Mouse (Mus musculus) regulatory T cell (primary cell): ENCODE measurements at regions not wholly inside any gene's neighbourhood (a gene's known extent, or its start where the extent isn't known, plus 50 kb on each side); places are given as distances from the start of the nearest gene placed in this dataset.

ENCODE experiments used
- in situ Hi-C: fragments of 300-600 bp; cut with MboI, MseI; formaldehyde crosslinking; loops from one replicate; pipeline ENCODE4 v1.15.1; 2025; ENCODE audit warnings: high pct_unique_total_duplicates

DNA sequence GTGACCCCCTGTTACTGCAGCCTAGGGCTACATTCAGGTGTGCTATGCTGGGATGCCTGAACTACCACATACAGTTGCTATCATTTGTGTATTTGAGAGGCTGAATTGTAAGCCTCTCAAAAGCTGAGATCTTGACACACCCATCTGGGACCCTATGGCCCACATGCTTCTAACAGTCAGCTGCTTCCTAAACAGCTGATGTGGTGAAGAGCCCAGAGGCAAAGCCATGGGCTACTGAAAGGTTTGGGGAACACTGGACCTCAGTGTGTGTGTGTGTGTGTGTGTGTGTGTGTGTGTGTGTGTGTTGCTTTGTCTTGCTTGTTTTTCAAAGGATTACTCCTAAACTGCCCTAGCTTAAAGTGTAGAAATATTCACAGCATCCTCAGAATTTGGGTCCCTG is 75.0 kb downstream of the Lbh start:
- in situ Hi-C loops: no loop called here

DNA sequence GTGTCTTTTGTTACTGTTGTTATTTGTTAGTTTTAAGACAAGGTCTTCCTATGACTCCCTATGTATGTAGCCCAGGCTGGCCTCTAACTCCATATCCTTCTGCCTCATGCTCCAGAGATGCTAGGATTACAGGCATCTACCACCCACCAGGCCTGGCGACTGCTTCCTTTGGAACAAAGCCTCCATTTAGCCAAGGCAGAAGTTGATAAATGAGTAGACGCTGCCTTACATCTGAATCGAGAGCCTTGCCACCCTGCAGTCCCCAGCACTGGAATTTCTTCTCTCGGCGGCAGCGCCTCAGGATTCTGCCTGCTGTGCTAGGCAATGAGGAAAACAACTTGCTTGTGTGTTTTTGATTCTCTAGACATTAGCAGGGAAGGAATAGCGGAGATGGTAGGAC is 75.5 kb downstream of the Lbh start:
- in situ Hi-C loops: no loop called here

DNA sequence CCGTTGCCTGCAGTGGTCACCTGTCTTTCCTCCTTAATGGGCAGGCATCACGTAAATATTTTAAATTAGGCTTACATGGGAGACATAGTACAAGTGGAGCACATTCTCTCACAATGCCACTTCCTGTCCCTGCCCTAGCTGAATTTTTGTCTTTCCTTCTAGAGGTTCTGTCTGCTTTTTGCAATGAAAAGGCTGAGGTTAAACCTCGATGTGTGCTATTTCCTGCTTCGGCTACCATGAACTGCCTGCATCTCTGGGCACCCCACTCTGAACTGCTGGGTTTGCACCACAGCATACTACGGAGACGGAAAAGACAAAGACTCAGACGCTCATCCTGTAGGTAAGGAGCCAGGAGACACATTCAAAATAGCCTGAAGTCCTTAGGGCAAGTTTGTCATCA is 78.4 kb downstream of the Lbh start:
- in situ Hi-C loops: no loop called here

DNA sequence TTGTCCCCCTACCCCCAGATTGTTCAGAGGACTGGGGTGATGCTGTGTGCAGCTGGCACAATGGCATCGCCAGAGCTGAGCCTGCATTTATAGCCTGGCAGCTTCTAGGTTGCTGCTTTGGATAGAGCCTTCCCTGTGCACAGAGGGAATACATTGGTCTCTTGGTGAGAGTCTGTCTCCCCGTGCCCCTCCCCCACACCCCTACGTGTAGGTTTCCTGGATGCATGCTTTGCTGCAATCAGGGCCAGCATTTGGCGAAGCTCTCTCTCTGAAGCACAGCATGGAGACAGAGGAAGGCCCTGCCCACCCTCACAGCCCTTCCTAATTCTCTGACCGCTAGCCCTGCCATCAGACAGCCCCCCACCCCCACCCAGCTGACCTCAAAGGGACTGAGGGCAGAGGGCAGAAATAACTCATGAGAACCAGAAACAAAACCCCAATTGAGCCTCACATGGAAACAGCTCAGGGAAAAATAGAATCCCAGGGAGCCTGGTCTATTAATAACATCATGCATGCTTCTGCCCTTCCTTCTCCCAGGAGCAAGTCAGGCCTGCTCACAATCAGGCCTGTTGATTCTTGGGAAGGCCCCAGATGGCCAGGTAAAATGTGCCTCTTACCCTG is 79.3 kb downstream of the Lbh start:
- in situ Hi-C loops: no loop called here

DNA sequence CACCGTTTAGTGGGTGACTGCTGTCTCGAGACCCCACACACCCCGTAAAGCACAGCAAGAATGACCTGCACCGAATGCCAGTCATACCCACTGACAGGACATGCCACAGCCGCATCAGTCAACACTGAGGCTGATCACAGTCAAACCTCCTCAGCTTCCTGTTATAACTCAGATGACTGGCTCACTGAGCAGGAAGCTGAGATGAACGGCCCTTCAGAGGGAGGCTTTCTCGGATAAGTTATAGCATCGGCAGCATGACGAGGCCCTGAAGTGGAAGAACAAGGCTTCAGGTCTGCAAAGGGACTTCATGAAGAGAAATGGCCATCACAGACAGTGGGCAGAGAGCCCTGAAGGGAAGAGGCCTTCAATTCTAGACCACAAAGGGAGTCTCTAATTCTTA is 87.0 kb downstream of the Lbh start:
- in situ Hi-C loops: no loop called here

DNA sequence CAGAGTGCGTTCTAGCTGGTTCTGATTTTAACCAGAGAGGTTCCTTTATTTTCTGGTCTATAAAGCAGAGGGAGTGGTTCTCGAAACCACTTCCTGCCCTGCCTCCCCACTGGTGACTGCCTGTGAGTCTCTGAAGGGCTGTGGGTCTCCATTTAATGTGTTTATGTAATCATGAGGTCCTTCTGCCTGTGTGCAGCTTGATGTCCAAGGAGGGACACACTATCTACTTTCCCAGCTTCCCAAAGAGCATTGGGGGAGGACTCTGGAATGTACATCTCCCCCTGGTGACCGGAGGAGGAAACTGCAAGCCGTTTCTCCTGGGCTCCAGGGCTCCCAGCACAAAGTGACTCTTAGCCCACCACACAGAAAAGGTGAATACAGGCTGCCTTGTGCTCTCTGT is 90.8 kb downstream of the Lbh start:
- in situ Hi-C loops: no loop called here

DNA sequence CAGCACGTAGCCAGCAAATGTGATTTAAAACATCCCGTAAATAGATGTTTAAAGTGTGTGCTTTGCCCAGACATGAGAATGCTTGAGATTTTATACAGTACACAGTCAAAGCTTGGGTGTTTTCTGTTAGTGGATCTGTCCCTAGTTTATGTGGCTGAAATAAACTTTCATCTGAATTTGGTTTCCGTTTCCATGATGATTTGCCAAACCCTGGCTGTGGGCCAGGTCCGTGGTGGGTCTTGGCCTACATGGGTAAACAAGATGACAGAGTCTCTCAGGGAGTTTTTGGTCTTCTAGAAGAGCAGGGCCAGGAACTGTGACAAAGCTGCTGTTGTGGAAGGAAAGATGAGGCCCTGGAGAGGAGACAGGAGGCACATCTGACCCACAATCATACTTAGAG is 91.9 kb downstream of the Lbh start:
- in situ Hi-C loops: no loop called here

DNA sequence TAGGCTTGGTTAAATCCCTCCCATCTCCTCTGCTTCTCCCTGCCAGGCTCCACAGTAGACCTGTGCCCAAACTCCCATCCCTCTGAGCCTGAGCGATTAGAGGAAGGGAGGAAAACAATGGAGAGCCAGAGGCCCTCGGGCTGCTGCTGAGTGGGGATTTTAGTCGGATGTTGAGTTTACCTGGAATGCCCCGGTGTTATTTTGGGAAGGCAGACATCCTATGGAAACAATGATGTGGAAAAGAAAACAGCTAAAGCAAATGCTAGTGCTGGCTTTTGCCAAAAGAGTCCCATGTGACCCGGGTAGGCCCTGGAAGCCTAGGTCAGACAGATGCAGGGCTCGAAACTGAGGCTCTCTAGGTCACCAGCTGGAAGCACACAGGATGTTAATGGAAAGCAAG is 94.3 kb downstream of the Lbh start:
- in situ Hi-C loops: no loop called here

DNA sequence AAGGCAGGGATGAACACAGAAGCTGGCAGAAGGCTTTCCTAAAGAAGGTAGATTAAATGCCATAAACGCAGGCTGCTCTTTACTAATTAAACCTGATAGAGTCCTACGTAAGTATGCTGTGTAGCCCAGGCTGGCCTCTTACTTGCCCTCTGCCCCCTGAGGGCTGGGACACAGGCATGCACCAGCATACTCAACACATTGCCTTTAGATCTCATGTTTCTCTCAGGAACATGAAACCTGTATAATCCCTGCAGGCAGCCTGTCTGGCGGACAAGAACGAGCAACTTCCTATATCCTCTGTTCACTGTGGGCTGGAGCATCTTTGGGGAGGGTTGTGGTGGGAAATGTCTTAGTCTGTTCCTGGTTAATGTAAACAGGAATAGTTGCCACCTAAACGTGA is 94.8 kb upstream of the Lclat1 start:
- in situ Hi-C loops: no loop called here

DNA sequence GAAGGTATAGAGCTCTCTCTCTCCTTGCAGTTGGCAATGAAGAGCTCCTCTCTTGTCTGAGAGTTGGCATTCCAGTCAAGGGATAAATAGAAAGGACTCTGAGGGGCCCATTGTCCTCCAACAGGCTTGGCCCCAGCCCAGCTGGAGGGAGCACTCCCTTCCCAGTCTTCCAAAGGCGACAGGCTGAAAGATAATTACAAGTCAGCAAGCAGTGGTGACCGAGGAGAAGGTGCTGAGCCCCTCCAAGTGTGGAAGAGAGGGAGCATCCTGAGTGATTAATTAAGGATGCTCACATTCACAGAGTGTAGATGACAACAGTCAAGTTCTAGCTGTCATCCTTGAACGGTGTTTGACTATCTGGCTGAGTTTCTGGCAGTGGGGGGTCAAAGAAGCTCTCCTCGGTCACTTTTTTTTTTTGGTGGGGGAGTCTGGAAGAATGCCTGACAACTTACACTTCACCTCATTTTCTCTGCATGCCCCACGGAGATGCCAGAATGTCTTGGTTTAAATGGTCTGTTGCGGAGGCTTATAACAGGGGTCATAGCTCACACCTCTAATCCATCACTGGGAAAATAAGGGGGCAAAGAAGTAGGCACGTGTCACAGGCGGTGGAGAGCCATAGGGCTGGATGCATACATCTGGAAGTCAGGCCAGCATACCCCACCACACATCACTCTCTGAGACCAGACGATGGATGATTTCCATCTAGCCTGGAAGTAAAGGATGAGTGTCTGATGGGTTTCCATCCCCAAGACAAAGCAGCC is 93.5 kb upstream of the Lclat1 start:
- in situ Hi-C loops: no loop called here

DNA sequence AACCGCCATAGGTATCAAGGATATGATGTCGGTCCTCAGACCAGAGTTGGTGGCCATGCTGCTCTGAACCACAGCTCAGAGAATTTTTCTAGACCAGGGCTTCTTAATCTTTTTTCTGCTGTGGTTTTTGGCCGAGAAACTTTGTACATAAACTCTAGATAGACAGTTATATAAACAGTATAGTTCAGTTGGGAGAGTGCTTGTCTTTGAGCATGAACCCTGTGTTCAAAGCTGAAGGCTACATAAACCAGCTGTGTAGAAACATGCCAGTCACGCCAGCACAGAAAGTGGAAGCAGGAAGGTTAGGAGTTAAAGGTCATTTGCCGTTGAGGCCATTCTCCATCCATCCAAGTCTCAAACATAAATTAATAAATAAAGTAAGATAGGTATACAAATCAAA is 90.6 kb upstream of the Lclat1 start:
- in situ Hi-C loops: no loop called here

DNA sequence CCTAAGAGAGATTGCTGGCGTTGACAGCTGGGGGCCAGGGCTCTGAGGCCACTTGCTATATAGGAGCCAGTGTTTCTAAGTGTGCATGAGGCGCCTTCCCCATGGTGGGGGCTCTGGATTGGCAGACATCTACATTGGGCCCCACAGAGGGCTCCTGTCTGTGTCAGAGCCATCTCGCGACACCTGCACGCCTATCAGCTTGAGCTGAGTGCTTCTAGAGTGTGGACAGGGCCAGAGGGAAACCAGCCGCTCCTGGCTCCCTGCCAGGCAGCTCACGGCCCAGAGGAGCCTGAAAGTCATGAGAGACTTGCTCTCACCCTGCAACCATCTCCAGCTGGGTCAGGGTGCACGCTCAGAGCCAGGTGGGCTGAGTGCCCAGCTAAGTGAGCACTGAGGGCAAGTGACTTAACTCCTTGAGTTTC is 85.1 kb upstream of the Lclat1 start:
- in situ Hi-C loops: no loop called here

DNA sequence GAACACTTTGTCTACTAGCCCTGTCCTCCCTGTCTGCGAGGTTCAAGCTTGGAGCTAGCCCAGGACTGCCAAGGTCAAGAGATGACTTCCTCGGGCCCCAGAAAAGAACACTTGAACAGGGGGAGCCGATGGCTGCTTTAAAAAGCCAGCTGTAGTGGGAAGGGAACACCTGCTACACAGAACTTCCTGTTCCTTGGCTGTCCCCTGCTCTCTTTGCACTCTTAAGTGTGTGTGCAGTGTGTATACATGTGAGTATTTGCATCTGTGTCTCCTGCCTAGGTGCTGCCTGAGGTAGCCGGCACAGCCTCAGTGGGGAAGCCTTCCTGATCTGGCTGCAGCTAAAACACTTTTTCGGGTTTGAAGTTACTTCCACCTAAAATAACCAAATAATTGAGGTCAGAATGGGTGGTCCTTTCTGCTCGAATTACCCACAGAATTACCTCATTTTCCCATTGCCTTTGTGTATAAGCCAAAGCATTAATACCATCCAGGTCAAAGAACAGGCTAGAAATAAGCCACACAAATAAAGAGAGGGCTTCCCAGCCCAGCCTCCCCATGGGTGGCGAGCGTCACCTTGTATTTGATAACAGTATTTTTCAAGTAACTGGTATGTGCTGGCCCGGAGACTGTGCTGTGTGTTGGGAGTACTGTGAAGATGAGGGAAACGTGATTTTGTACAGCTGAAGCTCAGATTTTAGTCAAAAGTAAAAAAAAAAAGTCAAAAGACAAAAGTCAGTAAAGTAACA is 84.2 kb upstream of the Lclat1 start:
- in situ Hi-C loops: no loop called here

DNA sequence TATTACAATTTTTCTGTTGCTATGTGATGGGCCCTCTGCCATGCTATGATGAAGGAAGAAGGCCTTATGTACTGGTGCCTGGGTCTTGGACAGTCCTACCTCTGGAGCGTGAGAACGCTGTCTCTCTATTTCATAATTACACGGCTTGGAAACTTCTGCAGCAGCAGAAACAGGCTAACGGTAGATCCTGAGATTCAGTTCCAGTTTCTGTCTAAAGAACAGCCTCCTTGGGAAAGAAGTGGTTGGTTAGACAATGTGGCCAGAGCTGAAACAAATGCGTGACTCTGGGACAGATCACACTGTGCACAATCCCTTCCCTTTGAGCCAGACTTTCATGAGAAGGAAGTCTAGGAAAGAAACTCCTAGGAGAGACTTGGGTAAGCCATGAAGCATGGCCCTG is 80.7 kb upstream of the Lclat1 start:
- in situ Hi-C loops: loop anchor here (25.0 kb wide), 1 partner anchor 1990 kb away; no protein-coding TSS in a partner anchor

DNA sequence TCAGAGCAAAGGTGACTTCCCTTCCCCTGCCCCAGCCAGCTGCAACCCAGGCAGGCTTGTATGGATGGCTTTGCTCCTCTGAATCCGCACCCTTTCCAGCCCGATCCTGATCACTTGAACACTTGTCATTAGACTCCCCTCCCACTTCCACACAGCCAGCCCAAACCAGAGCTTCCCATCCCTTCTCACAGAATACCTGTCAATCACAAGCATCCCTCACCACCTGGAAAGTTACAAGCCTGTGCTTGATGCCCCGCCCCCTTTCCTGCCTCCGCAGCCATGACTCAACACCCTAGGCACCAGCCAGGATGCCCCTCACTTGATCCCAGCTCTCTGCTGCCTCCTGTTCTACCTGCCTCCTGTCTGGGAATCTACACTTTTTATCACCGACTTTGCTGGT is 76.0 kb upstream of the Lclat1 start:
- in situ Hi-C loops: loop anchor here (5.0 to 25.0 kb wide), 2 partner anchors 51 to 1994 kb away; no protein-coding TSS in a partner anchor

DNA sequence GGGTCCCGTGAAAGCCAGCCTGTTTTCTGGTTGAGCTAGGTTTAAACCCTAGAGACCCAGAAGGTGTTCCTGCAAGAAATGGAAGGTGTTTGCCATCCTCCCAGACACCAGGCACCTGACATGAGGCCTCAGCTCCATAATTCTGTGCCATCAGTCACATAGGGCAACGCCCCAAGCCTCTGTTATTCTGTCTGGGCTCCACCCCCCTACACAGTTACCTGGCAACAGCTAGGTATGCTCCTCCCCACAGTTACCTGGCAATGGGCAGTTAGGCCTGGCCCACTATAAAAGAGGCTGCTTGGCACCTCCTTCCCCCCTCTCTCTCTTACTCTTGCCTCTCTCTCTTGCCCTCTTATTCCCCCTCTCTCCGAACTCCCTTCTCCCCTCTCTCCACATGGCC is 75.5 kb upstream of the Lclat1 start:
- in situ Hi-C loops: loop anchor here (5.0 to 25.0 kb wide), 2 partner anchors 50 to 1995 kb away; no protein-coding TSS in a partner anchor

DNA sequence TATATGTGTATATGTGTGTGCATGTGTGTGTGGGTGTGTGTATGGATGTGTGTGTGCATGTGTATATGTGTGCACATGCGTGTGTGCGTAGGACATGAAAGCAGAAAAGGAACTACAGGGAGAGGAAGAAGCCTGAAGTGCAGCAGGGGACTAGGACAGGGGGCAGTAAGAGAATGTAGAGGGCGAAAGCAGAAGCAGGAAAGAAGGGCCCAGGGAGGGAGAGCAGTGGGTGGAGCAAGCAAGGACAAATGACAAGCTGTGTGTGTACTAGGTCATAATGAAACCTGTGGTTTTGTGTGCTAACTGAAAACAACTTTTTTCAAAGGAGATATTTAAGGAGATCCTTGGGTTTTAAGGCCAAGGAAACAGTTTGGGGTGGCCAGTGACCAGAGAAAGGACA is 73.4 kb upstream of the Lclat1 start:
- in situ Hi-C loops: loop anchor here (5.0 to 25.0 kb wide), 2 partner anchors 48 to 1997 kb away; no protein-coding TSS in a partner anchor

DNA sequence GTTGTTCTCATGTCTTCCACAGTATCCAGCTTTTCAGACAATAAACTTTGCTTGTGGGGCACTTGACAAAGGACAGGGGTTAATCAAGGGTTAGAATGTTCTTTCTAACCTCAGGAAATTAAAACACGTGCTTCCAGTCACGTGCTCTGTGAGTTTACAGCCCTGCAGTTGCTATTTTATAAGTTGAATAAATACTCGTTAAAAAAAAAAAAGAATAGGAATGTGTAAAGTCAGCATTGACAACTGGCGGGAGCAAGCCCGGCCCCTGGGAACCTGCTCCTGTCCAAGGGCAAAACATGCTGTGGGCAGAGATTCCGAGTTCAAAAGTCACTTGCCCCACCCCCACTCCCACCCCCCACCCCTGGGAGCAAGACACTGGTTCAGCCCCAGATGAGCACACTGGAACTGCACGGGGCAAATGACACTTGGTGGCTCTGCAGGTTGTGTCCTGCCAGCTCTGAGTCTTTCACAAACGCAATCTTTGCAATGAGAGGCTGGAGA is 72.8 kb upstream of the Lclat1 start:
- in situ Hi-C loops: loop anchor here (5.0 to 25.0 kb wide), 2 partner anchors 47 to 1998 kb away; no protein-coding TSS in a partner anchor

DNA sequence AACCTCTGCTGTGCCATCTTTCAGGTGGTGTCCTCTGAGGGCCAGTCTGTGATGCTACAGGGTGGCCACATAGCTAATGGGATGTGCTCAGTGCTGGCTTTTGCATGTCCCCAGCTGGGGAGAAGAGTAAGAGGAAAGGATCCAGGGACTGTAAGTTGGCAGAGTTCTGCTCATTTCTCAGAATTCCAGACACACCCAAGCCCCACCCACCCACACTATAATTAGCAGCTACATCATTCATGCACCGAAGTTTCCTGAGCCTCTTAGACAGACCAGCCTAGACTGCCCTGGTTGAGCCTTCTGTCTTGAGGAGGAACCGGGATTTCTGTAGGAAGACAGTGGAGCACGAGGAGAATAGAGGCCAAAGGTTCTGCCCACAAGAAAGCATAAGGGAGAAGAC is 70.9 kb upstream of the Lclat1 start:
- in situ Hi-C loops: loop anchor here (25.0 kb wide), 1 partner anchor 2000 kb away; no protein-coding TSS in a partner anchor

DNA sequence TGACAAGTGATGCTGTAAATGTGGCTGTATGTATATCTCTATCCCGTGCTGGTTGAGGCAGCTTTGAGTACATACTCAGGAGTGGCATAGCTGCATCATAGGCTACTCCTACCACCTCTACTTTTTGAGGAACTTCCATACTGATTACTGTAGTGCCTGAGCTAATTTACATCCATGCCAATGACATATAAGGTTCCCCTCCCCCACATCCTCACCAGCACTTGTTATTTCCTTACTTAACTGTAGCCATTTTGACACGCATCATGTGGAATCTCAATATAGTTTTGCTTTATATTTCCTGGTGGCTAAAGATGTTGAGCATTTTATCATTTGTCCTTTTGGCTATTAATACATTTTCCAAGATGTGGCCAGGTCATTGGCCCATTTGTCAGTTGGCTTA is 69.2 kb upstream of the Lclat1 start:
- in situ Hi-C loops: loop anchor here (25.0 kb wide), 1 partner anchor 2001 kb away; no protein-coding TSS in a partner anchor

DNA sequence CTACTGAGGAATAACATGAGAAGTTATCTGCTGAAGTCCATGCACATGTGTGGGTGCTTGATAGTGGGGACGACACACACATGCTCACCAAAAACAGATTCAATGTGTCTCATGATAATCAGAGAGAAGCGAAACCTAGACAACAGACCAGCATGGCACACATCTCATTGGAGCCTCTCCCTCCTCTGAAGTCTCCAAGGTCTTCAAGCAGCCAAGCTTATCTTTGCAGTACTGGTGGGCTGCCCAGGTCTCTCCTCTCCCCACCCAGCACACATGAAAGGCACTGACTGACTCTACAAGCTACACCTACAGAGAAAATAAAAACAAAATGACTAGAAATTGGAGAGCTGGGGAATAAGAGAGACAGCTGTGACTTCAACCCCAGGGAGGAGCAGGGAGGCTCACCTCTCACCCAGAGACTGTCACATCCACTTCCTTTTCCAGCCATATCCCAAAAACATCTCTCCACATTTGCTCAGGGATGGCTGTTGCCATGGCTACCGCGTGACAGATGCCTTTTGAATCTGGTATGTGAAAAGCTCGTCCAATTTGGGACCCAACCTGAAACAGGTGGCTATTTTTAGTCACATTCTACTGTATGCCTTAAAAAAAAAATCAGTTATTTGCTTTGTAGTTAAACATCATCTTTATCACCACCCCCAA is 62.7 kb upstream of the Lclat1 start:
- in situ Hi-C loops: loop anchor here (25.0 kb wide), 1 partner anchor 2008 kb away; no protein-coding TSS in a partner anchor
